ENCODE assay signal across 24 mouse cellular contexts in genomic region chr4:110270046-110270445, GRCm38 (mm10).
"Had no signal": no experiment of that assay in that cellular context is flagged by ENCODE, and none has a peak within 500 bp of the region (broad histone marks: within the 10 kb centered on the region; RNA-seq: fewer than 3 reads in every experiment).

No protein-coding gene starts in this region.

- H3K4me3 ChIP-seq: heart, adult 2 months; heart, embryonic 13.5 days; heart, embryonic 15.5 days; hindbrain, embryonic 13.5 days; hindbrain, embryonic 15.5 days; limb, embryonic 13.5 days; limb, embryonic 15.5 days; liver, embryonic 12.5 days had no signal

- H3K27me3 ChIP-seq: heart, embryonic 13.5 days; heart, embryonic 15.5 days; hindbrain, embryonic 13.5 days; hindbrain, embryonic 15.5 days; limb, embryonic 13.5 days; limb, embryonic 15.5 days; liver, embryonic 12.5 days had no signal

- H3K4me1 ChIP-seq: heart, embryonic 15.5 days; limb, embryonic 13.5 days; limb, embryonic 15.5 days; liver, embryonic 12.5 days had no signal

- H3K9ac ChIP-seq: heart, embryonic 13.5 days; heart, embryonic 15.5 days; hindbrain, embryonic 13.5 days; hindbrain, embryonic 15.5 days; limb, embryonic 13.5 days; limb, embryonic 15.5 days; liver, embryonic 12.5 days had no signal

- DNase-seq: gastrocnemius, postnatal 14 days; gastrocnemius, postnatal 36 days; heart, adult 11 months; heart, adult 2 months; heart, postnatal 14 days; heart, postnatal 36 days; kidney, adult 11 months; kidney, adult 2 months; kidney, adult 9 months; kidney, postnatal 14 days; kidney, postnatal 36 days; layer of hippocampus, adult 9-11 months; layer of hippocampus, postnatal 36 days; left cerebral cortex, postnatal 4 days had no signal

- H3K9me3 ChIP-seq: heart, embryonic 13.5 days; heart, embryonic 15.5 days; hindbrain, embryonic 13.5 days; hindbrain, embryonic 15.5 days; limb, embryonic 13.5 days; limb, embryonic 15.5 days; liver, embryonic 12.5 days had no signal

- H3K4me2 ChIP-seq: heart, embryonic 11.5 days; heart, embryonic 13.5 days; heart, embryonic 15.5 days; hindbrain, embryonic 13.5 days; hindbrain, embryonic 15.5 days; limb, embryonic 13.5 days; limb, embryonic 15.5 days; liver, embryonic 12.5 days had no signal

- H3K27ac ChIP-seq: heart, adult 2 months; heart, embryonic 13.5 days; heart, embryonic 15.5 days; hindbrain, embryonic 13.5 days; hindbrain, embryonic 15.5 days; hindbrain, postnatal 0 days; limb, embryonic 13.5 days; limb, embryonic 15.5 days; liver, embryonic 12.5 days had no signal

- H3K36me3 ChIP-seq: heart, embryonic 13.5 days; heart, embryonic 15.5 days; limb, embryonic 13.5 days; limb, embryonic 15.5 days; liver, embryonic 12.5 days had no signal

- ATAC-seq: hindbrain, postnatal 0 days; intestine, embryonic 16.5 days; liver, embryonic 12.5 days had no signal
